Mouse (Mus musculus) myocyte (in vitro differentiated cells): ENCODE data around the gene Pou3f4.

Source experiments
- CEBPB ChIP-seq: IDR thresholded peaks from 2 replicates; pipeline ENCODE4 v1.6.1; 2011; ENCODE audit warnings: mild to moderate bottlenecking, moderate library complexity; ENCODE audit not compliant: poor library complexity, insufficient read depth, severe bottlenecking
- E2F4 ChIP-seq: IDR thresholded peaks from one replicate; pipeline ENCODE4 v1.6.1; 2011; ENCODE audit warnings: mild to moderate bottlenecking, control low read depth, moderate library complexity; ENCODE audit not compliant: insufficient read depth
- MAX ChIP-seq: IDR thresholded peaks from one replicate; pipeline ENCODE4 v1.6.1; 2011; ENCODE audit warnings: low read depth, mild to moderate bottlenecking, control low read depth
- MYOG ChIP-seq, 3 experiments: IDR thresholded peaks; one replicate each; pipeline ENCODE4 v1.6.1; 2011; ENCODE audit warnings: control low read depth in 2 of 3, low read depth in 2 of 3, mild to moderate bottlenecking in 2 of 3; ENCODE audit not compliant: insufficient read length in 2 of 3, control insufficient read depth in 1 of 3, insufficient read depth in 1 of 3
- POLR2A ChIP-seq: IDR thresholded peaks from one replicate; pipeline ENCODE4 v1.6.1; 2011; ENCODE audit warnings: low read depth, mild to moderate bottlenecking, control low read depth, moderate library complexity; ENCODE audit not compliant: insufficient read length
- POLR2AphosphoS2 ChIP-seq: IDR thresholded peaks from one replicate; pipeline ENCODE4 v1.6.1; 2011; ENCODE audit warnings: low read depth, control low read depth; ENCODE audit not compliant: insufficient read length
- REST ChIP-seq: IDR thresholded peaks from one replicate; pipeline ENCODE4 v1.6.1; 2011; ENCODE audit warnings: mild to moderate bottlenecking, control low read depth, moderate library complexity; ENCODE audit not compliant: insufficient read depth, insufficient read length
- SRF ChIP-seq: IDR thresholded peaks from one replicate; pipeline ENCODE4 v1.6.1; 2011; ENCODE audit warnings: low read depth; ENCODE audit not compliant: control insufficient read depth, insufficient read length
- TCF12 ChIP-seq: IDR thresholded peaks from one replicate; pipeline ENCODE4 v1.6.1; 2011; ENCODE audit warnings: mild to moderate bottlenecking, control low read depth; ENCODE audit not compliant: poor library complexity, insufficient read depth, severe bottlenecking
- TCF3 ChIP-seq: IDR thresholded peaks from one replicate; pipeline ENCODE4 v1.6.1; 2011; ENCODE audit warnings: low read depth, control low read depth; ENCODE audit not compliant: insufficient read length
- USF1 ChIP-seq: IDR thresholded peaks from one replicate; pipeline ENCODE4 v1.6.1; 2011; ENCODE audit warnings: low read depth, mild to moderate bottlenecking, control low read depth, moderate library complexity

DNA sequence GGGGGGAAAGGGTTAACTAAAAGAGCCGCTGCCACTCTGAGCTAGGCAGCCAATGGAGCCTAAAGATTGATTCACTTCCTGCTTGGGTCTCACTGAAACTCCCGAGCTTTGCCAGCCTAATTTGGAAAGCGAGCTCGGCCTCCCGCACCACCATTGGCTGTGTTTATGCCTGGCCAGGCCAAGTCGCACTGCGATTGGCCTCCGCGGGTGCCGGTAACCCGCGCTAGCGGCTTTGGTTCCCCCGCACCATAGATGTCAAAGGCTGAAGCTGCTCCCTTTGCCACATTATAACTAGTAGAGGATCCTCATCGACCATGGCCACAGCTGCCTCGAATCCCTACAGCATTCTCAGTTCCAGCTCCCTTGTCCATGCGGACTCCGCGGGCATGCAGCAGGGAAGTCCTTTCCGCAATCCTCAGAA lies at the start of gene Pou3f4:
- TF ChIP-seq E2F4 (no peak), POLR2A (no peak), REST (no peak), USF1 (no peak), CEBPB (no peak), TCF12 (no peak), SRF (no peak), MAX (no peak), MYOG (IDR thresholded peaks at IDR 0.05; ENCODE audit: control insufficient read depth in 1 of 3, insufficient read depth in 1 of 3, insufficient read length in 2 of 3, low read depth in 2 of 3) (no peak), TCF3 (no peak), POLR2AphosphoS2 (no peak)
